Mouse (Mus musculus) midbrain, embryonic 13.5 days (tissue): Measurements from ENCODE around the gene Pcbp1. TPM values are rescaled to one million over a fixed set of nuclear protein-coding genes. Genes with fewer than 3 reads are reported as not detected.

Experiments used
- microRNA-seq: library from miRNA; unstranded; fragments of <30 nt; microRNA quantifications from one replicate; pipeline ENCODE4, GENCODE M21; 2016
- polyA plus RNA-seq: library from polyadenylated mRNA; unstranded; fragments of >200 nt; fragmentation: Nextera tagmentation; extraction: Ambion mirVana; gene quantifications from 2 replicates; pipeline ENCODE4 v1.2.1, GENCODE M21; 2015

Gene Pcbp1
- polyA plus RNA-seq, 1 experiment from 2014 or later = 342 TPM

Small RNA genes lying within 50 kb of the gene (microRNA-seq; reads per million reads assigned to microRNA genes)
- not detected for gene Gm22184

Other genes with a start within 250 kb of the Pcbp1 start
- 134 and 137 TPM in 2 replicates for gene Fam136a, start 160.7 kb downstream of the Pcbp1 start, polyA plus RNA-seq
- 599 and 627 TPM in 2 replicates for gene Snrpg, start 155.0 kb downstream of the Pcbp1 start, polyA plus RNA-seq
- 114 and 122 TPM in 2 replicates for gene Pcyox1, start 129.2 kb downstream of the Pcbp1 start, polyA plus RNA-seq
- 401 and 405 TPM in 2 replicates for gene Tia1, start 122.1 kb downstream of the Pcbp1 start, polyA plus RNA-seq
- not detected in 2 replicates for gene Gm44790, start 99.7 kb downstream of the Pcbp1 start, polyA plus RNA-seq
- 27.7 and 28.8 TPM in 2 replicates for gene C87436, start 87.9 kb downstream of the Pcbp1 start, polyA plus RNA-seq
- gene Asprv1, start 101.8 kb upstream of the Pcbp1 start, polyA plus RNA-seq = 0.50 and 0.59 TPM in 2 replicates
- gene Mxd1, start 142.8 kb upstream of the Pcbp1 start, polyA plus RNA-seq = 26.3 and 27.9 TPM in 2 replicates
- gene Snrnp27, start 158.2 kb upstream of the Pcbp1 start, polyA plus RNA-seq = 117 and 125 TPM in 2 replicates
- gene Gmcl1, start 207.1 kb upstream of the Pcbp1 start, polyA plus RNA-seq = 36.0 and 41.0 TPM in 2 replicates